Mouse (Mus musculus): ENCODE data around the gene Ccp110.

- no peak for TF ChIP-seq CTCF (IDR thresholded peaks at IDR 0.05; ENCODE audit: control insufficient read depth, insufficient read depth, insufficient replicate concordance, low read depth, low read length)
- TF ChIP-seq POLR2A (IDR thresholded peaks at IDR 0.05; ENCODE audit: control insufficient read depth, low read depth, low read length), result no peak
These were observed 5.7 kb downstream of the Ccp110 start for GRCm38 (mm10) chr7:118718066-118718465.

Data from testis, adult 2 months (tissue).